Mouse (Mus musculus) monocyte, adult 2 months (primary cell): Measurements from ENCODE around the gene Reps1.

ENCODE experiments used
- DNase-seq, 2 experiments: peaks; one replicate each; pipeline ENCODE4 v3.0.0; 2022; ENCODE audit warnings: low spot score in 2 of 2, low read depth in 1 of 2

Gene Reps1

DNA sequence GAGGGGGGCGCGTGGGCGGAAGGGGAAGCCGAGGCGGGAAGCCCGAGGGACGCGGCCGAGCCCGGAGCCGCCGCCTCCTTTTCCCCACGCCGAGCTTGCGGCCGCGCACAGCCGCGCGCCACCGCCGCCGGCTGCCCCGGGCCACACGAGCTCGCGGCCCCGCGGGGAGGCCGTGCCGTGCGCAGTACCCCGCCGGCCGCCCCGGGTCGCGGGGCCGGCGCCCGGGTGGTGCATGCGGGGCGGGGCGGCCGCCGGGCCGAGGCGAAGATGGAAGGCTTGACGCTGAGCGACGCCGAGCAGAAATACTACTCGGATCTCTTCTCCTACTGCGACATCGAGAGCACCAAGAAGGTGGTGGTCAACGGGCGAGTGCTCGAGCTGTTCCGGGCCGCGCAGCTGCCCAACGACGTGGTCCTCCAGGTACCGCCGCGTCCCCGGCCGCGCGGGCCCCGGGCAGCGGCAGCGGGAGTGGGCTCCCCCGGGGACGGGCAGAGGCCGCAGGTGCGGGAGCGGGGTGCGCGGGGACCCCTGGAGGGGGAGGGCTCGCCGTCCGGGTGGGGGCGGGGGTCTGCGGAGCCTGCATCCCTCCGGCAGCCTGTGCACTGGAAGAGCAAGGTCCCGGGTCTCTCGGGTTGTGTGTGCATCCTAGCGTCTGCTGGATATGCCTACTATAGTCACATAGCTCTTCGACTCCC lies at the start of gene Reps1:
Gene Reps1 (plus strand): TSS at position 166 of the 695 bp plus-strand sequence.
- peak in 1 of 2 experiments; percentile 3 for DNase-seq

GRCm38 (mm10) chr10:18006756-18007155 lies 48.9 kb upstream of the Reps1 start:
- no peak for DNase-seq

- no peak for DNase-seq
Measured at GRCm38 (mm10) chr10:18007243-18007642, 48.4 kb upstream of the Reps1 start.

GRCm38 (mm10) chr10:18008118-18008517 lies 47.5 kb upstream of the Reps1 start:
- no peak for DNase-seq

DNA sequence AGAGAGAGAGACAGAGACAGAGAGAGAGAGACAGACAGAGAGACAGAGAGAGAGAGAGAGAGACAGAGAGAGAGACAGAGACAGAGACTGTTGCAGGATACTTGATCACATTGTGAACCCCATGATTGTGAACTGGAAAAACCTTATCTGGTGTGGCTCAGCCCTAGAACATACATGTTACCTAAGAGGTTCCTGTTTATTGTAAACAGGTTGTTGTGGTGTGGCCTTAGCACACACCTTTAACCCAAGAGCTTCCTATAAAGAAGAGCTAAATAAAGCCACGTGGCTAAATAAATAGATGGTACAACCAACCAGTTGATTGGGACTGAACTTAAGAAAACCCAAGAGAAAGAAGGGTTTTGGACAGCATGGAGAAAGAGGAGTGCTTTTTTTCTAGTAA lies 45.9 kb upstream of the Reps1 start:
- no peak for DNase-seq

- DNase-seq, result no peak
Measured at GRCm38 (mm10) chr10:18011761-18012160, 43.9 kb upstream of the Reps1 start.

GRCm38 (mm10) chr10:18020443-18020842 lies 35.2 kb upstream of the Reps1 start:
- DNase-seq, result no peak

GRCm38 (mm10) chr10:18020846-18021245 lies 34.8 kb upstream of the Reps1 start:
- no peak for DNase-seq

GRCm38 (mm10) chr10:18021576-18022311 lies 33.9 kb upstream of the Reps1 start:
- no peak for DNase-seq

DNA sequence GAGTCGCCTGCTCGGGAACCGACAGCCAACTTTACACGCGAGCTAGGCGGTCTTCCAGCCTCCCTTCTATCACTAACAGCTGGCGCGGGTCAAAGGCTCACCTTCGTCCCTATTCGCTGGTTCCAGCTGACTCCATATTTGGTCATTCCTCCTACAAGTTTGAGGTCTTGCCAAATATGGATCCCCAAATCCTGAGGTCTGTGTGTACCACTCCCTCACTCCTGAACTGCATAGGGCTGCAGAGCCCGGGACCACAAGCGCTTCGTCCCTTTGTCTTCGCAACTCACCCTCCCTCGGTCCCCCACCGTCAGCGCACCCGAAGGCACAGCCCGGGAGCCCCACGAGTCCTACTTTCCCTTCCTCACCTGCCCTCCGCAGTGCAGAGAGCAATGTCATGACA lies 33.3 kb upstream of the Reps1 start:
- peak; percentile 5 to 14 for DNase-seq

DNA sequence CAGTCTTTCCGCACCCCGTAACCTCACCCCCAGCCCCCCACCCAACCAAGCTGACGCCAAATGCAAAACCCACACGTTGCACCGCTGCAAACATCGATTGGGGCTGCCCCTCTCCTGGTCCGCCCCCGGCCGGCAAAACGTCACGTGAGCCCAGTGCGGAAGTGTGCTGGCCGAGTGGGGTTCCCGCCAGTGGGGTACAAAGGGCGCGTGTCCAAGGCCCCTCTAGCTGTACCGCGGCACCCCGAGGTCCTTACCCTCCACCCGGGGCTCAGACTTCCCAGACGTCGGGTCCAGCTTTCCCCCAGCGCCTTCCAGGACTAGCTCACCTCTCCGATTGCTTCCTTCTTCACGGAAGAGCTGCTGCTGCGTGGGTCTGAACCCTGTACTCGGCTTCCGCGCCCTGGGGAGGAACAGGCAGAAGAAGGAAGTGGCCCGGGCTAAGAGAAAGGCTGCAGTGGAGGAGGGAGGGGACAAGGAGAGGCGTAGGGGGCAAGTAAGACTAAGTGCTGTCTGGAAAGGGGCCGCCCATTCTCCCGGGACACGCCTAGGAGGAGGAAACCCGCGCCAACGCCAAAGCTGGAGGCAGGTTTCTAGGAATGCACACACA lies 32.8 kb upstream of the Reps1 start, which contains the start of gene Abracl:
Gene Abracl (minus strand): TSS at position 548 of the 607 bp plus-strand sequence.
- peak; percentile 33 to 66 for DNase-seq

DNA sequence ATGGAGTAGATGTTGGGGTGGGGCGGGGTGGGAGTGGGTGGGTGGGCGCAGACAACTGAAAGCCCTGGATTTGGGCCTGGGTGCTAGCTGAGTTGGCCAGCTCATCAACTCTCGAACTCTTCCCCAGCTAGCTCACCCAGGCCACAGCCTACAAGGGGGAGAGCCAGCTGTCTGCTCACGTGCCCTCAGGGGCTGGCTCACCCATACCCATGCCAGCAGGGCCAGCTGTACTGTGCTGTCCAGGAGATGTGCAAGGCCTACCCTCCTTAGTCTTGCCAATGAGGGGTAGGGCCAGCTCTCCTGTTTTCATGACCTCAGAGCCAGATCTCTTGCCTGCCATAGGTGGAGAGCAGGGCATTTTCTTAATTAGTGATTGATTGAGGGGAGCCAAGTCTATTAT lies 21.3 kb upstream of the Reps1 start:
- no peak for DNase-seq

- DNase-seq, result no peak
Measured at GRCm38 (mm10) chr10:18036849-18037248, 18.8 kb upstream of the Reps1 start.

DNA sequence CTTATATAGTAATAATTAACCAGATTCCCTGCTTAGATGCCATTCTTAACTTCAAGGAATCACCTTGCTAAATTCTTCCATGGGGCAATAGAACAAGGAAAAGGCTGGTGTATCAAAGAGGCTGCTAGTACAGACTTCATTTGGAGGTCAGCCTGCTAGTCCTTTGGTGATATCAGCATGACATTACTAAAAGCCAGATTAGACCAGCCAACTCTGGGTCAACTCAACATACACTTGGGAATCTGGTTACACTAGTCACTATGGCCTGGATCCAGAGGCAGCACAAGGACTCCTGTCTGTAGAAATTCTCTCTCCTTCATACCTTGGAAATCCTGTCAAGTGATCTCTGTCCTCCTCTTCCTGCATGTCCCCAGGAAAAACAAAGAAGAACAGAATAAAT lies 9.3 kb upstream of the Reps1 start:
- DNase-seq, result no peak

GRCm38 (mm10) chr10:18047380-18048146 lies 8.1 kb upstream of the Reps1 start:
- no peak for DNase-seq

DNA sequence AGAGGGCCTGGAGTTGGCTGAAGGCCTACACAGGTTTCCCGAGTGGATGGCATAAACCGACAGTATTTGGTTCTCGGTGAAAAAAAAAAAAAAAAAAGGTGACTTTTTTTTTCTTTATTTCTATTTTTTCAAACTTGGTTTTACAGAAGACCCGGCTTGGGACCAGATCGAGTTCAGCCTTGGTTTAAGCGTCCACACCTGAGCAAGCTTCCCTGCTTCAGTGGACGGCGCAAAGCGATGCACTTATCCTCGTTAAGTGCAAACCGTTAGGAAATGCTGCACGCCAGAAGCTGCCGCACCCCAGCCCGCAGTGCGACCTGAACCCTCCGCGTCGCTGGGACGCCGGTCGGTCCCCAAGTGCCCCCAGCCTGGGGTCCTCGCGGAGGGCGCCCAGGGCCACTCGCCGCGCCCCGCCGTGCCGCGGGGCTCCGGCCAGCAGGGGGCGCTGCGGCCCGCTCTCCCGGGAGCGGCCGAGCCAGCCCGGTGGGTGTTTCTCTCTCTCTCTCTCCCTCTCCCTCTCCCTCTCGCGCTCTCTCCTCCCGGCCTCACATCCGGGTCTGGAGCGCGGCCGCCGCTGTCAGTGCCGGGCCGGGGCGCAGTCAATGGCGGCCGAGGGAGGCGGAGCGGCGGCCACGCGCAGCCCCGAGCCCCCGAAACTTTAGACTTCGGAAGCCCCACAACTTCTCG lies 509 bp upstream of the Reps1 start:
- peak; percentile 49 to 64 for DNase-seq

GRCm38 (mm10) chr10:18056391-18056745 lies 707 bp downstream of the Reps1 start:
- no peak for DNase-seq

GRCm38 (mm10) chr10:18058681-18059338 lies 3.1 kb downstream of the Reps1 start:
- no peak for DNase-seq

- no peak for DNase-seq
Measured at GRCm38 (mm10) chr10:18059807-18060206, 4.1 kb downstream of the Reps1 start.

DNA sequence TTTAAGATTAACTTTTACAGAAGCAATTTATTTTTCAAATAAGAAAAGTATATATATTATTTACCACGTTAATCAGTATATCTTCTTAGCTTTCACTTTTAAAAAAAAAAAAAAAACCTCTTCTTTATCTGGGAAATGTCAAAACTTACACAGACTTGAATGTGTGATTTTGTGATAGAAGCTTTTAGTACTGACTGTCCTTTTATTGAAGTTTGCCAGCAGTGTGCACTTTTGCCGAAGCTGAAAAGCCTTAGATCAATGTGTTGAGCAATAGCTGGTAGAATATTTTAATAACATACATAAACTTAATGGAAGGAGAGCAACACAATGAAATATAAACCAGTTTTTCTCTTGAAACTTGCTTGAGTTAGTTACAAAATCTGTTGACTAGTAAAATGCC lies 5.1 kb downstream of the Reps1 start:
- DNase-seq, result no peak
